Mouse (Mus musculus) heart, postnatal 0 days (tissue): Measurements from ENCODE around the gene Zscan22.
A peak's percentile ranks its signal among the peaks of the same experiment; 100 is the strongest.

Source experiments
- CTCF ChIP-seq: IDR thresholded peaks from 2 replicates; pipeline ENCODE4 v1.5.1; 2016; ENCODE audit warnings: antibody characterized with exemption, control low read depth, low read depth
- EP300 ChIP-seq: IDR thresholded peaks from 2 replicates; pipeline ENCODE4 v1.6.1; 2016; ENCODE audit warnings: antibody characterized with exemption, low read depth

- TF ChIP-seq CTCF (peak; percentile 36), EP300 (no peak)
Observed at GRCm38 (mm10) chr7:12943488-12943887, 45.9 kb downstream of the Zscan22 start.
